Mouse (Mus musculus) embryonic facial prominence, embryonic 14.5 days (tissue): ENCODE results near the gene Trim56. TPM values are rescaled to one million over a fixed set of nuclear protein-coding genes. Genes with fewer than 3 reads are reported as not detected.
"Not testable (repeated sequence)": the region's sequence is repeated elsewhere in the genome, so short reads cannot be mapped to it uniquely, and the experiment has no call there.

Experiments
- ATAC-seq: fragments of 200-750 bp; cut with Nextera tagmentation; 2 replicates; pipeline ENCODE4 v1.8.0; 2017; ENCODE audit warnings: low read depth, moderate number of reproducible peaks, moderate TSS enrichment
- DNase-seq: peaks from one replicate; pipeline ENCODE4 v3.0.0-alpha.2; 2015; ENCODE audit warnings: low spot score
- H3K27ac ChIP-seq: fragments of 300-500 bp; sonication (generic); replicated peaks from 2 replicates; pipeline ENCODE4 v1.5.1; 2014; ENCODE audit warnings: low read depth, mild to moderate bottlenecking, low read length, moderate library complexity
- H3K27me3 ChIP-seq: fragments of 300-500 bp; sonication (generic); replicated peaks from 2 replicates; pipeline ENCODE4 v1.6.1; 2014; ENCODE audit warnings: low read length; ENCODE audit not compliant: control insufficient read depth, insufficient read depth
- H3K36me3 ChIP-seq: fragments of 300-500 bp; sonication (generic); 2 replicates; pipeline ENCODE4 v1.6.1; 2014; ENCODE audit warnings: low read length, mixed read lengths; ENCODE audit not compliant: control insufficient read depth, insufficient read depth
- H3K4me1 ChIP-seq: fragments of 300-500 bp; sonication (generic); 2 replicates; pipeline ENCODE4 v1.6.1; 2014; ENCODE audit warnings: antibody characterized with exemption, low read length; ENCODE audit not compliant: control insufficient read depth, insufficient read depth
- H3K4me2 ChIP-seq: fragments of 300-500 bp; sonication (generic); 2 replicates; pipeline ENCODE4 v1.6.1; 2014; ENCODE audit warnings: low read depth, mild to moderate bottlenecking, low read length, moderate library complexity, mixed read lengths
- H3K4me3 ChIP-seq: fragments of 300-500 bp; sonication (generic); 2 replicates; pipeline ENCODE4 v1.5.1; 2014; ENCODE audit warnings: low read depth, mild to moderate bottlenecking, low read length
- H3K9ac ChIP-seq: fragments of 300-500 bp; sonication (generic); 2 replicates; pipeline ENCODE4 v1.6.1; 2014; ENCODE audit warnings: low read depth, mild to moderate bottlenecking, low read length, moderate library complexity, mixed read lengths
- H3K9me3 ChIP-seq: fragments of 300-500 bp; sonication (generic); 2 replicates; pipeline ENCODE4 v1.6.1; 2016; ENCODE audit warnings: low read length; ENCODE audit not compliant: control insufficient read depth
- WGBS: fragments of 180-500 bp; shearing (Covaris S2); extraction: QIAGEN DNeasy Blood & Tissue Kit; methylation state at CpG from one replicate; pipeline ENCODE4 v1.1.7; 2014; 5-methylcytosine and 5-hydroxymethylcytosine counted together
- polyA plus RNA-seq: library from polyadenylated mRNA; unstranded; fragments of >200 nt; fragmentation: Nextera tagmentation; extraction: Ambion mirVana; gene quantifications from 2 replicates; pipeline ENCODE4 v1.2.1, GENCODE M21; 2014

Trim56 gene
- polyA plus RNA-seq, 1 experiment from 2014 or later = 8.9 TPM

DNA sequence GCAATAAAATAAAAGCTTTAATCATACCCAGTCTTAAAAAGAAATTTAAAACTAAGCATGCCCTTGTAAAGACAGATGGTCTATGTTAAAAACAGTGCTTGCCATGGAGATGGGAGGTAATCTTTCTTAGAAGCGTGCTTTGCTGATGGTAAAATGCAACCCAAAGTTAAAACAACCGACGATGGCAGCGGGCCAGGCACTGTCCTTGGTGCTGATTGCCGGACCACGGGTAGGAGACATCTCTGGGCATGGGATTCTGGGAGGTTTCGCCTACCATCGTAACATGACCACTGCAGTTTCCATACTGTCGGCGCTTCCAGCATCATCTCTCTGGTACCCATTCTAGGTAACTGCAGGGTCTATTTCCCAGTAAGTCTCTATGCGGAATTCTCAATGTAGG, 18.9 kb upstream of the Trim56 start:
- DNase-seq = no peak
- H3K27ac ChIP-seq = no peak overlapping the region
- H3K4me3 ChIP-seq = no peak overlapping the region
- no peak overlapping the region for H3K9ac ChIP-seq
- no peaks in the 10 kb centered on the region for H3K9me3 ChIP-seq
- H3K27me3 ChIP-seq = no peaks in the 10 kb centered on the region
- no peaks in the 10 kb centered on the region for H3K4me1 ChIP-seq
- 26% methylated on average over 11 of the region's 11 CpGs for WGBS
- no peak overlapping the region for H3K4me2 ChIP-seq
- no peak for ATAC-seq
- H3K36me3 ChIP-seq = no peaks in the 10 kb centered on the region

DNA sequence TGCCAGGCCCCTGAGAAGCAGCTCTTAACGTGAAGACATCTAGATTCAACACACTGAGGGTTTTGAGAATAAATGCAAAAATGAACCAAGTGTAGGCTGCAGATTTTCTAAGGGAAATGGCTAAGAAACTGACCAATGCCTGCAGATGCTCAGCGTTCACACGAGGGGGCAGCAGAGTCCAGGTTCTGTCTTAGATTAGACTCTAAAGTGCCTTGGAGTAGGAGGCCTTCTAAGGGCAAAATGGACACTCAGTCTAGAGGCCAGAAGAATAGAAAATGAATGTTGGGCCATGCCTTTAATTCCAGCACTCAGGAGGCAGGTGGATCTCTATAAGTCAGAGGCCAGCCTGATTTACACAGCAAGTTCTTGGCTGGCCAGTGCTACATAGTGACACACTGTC, 15.5 kb upstream of the Trim56 start:
- 4% methylated on average over 3 of the region's 3 CpGs for WGBS
- H3K9me3 ChIP-seq = no peaks in the 10 kb centered on the region
- DNase-seq (peak; percentile 55), ATAC-seq (0 out of 2 replicates have a peak, but pooled peaks have one; percentile 14)
- no peak overlapping the region for H3K4me2 ChIP-seq
- no peak overlapping the region for H3K9ac ChIP-seq
- H3K27me3 ChIP-seq = no peaks in the 10 kb centered on the region
- H3K36me3 ChIP-seq = no peaks in the 10 kb centered on the region
- no peak overlapping the region for H3K4me3 ChIP-seq
- no peaks in the 10 kb centered on the region; the same call in 1 of the 2 replicates for H3K4me1 ChIP-seq
- H3K27ac ChIP-seq = no peak overlapping the region

DNA sequence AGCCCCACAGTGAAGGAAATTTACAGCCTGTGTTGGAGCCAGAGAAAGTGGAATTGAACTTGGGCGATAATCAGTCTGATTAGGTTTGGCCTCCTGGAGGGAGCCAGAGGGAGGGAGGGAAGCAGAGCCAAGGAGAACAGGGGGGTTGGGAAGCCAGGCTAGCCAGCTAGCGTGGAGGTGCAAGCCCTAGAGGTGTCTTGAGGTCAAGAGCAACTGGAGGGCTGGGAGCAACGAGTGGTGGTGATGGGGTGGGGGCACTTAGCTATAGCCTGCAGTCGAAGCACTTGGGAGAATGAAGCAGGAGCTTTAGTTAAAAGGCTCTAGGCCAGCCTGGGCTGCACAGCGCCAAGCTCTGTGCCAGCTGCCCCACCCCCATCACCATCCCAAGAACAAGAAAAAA, 13.3 kb upstream of the Trim56 start:
- no peak overlapping the region for H3K4me3 ChIP-seq
- H3K36me3 ChIP-seq = no peaks in the 10 kb centered on the region
- DNase-seq = no peak
- H3K9me3 ChIP-seq = no peaks in the 10 kb centered on the region
- H3K4me1 ChIP-seq = no peaks in the 10 kb centered on the region; the same call in 1 of the 2 replicates
- 25% methylated on average over 5 of the region's 5 CpGs for WGBS
- no peak overlapping the region for H3K9ac ChIP-seq
- no peaks in the 10 kb centered on the region for H3K27me3 ChIP-seq
- no peak overlapping the region for H3K4me2 ChIP-seq
- no peak overlapping the region for H3K27ac ChIP-seq
- ATAC-seq = peak; percentile 23; the same call in 1 of the 2 replicates

DNA sequence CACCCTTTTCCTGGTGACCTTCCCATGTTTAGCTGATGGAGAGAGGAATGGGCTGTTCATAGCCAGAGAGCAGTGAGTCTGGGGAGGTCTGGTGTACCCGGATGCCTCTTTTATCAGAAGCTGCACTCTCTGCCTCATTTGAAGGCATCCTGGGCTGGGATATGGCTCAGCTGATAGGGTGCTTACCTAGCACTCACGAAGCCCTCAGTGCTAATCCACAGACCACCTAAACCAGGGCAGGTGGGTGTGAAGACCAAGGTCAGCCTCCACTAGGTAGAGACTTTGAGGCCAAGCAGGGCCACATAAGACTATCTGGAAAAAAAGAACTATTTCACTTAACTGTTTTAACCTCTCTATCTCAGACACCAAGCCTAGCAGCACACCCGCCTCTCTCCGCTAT, 7.5 kb upstream of the Trim56 start:
- no peaks in the 10 kb centered on the region for H3K4me1 ChIP-seq
- no peaks in the 10 kb centered on the region for H3K36me3 ChIP-seq
- H3K4me2 ChIP-seq = no peak overlapping the region
- no peaks in the 10 kb centered on the region for H3K9me3 ChIP-seq
- DNase-seq (no peak), ATAC-seq (no peak)
- H3K27me3 ChIP-seq = no peaks in the 10 kb centered on the region
- H3K9ac ChIP-seq = no peak overlapping the region
- no peak overlapping the region for H3K27ac ChIP-seq
- 94% methylated on average over 4 of the region's 4 CpGs for WGBS
- no peak overlapping the region for H3K4me3 ChIP-seq

DNA sequence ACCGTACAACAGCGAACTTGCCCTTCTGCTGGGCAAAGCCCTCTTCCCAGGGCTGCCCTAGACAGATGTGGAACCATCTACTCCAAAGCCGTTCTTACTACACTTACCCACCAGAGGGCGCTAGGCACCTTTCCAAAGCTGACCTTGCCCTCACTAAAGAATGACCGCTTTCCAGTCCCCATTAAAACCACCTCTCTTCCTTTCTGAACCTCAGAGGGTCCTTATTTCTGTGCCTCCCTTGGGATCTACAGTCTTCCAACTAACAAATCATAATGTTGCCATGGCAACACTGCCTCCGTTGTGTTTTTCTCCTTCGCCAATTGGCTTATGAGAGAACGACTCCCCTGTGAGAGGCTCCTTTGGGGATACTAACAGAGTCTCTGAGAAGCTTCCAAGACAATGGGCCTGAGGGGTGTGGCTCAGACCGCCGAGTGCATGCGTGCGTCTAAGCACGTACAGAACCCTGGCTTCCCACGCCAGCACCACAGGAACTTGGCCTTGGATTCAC, 6.7 kb upstream of the Trim56 start:
- Histone ChIP-seq H3K4me1 (no peaks in the 10 kb centered on the region), H3K4me2 (0 out of 2 replicates have a peak overlapping the region, but pooled peaks have one; percentile 6), H3K36me3 (no peaks in the 10 kb centered on the region), H3K9ac (no peak overlapping the region), H3K4me3 (no peak overlapping the region), H3K9me3 (no peaks in the 10 kb centered on the region), H3K27ac (no peak overlapping the region), H3K27me3 (no peaks in the 10 kb centered on the region)
- peak; percentile 89 for ATAC-seq
- 10% methylated on average over 14 of the region's 14 CpGs for WGBS
- DNase-seq = peak; percentile 90

DNA sequence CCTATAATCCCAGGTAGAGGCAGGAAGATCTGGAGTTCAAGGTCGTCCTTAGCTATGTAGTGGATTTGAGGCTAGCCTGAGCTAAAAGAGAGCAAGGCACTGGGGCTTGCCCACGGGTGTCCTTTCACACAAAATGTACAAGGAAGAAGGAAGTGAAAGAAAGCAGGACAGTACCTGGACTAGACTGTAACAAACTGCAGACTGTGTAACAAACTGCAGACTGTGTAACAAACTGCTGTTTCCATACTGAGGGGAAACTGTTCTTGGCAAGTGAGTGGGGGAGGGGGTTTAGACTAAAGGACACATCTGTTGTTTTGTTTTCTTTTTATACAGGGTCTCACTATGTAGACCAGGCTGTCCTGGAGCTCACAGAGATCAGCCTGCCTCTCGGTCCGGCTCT, 5.3 kb upstream of the Trim56 start:
- H3K9me3 ChIP-seq = no peaks in the 10 kb centered on the region
- 0 out of 2 replicates have a peak, but pooled peaks cover 3% of the 10 kb centered on the region for H3K4me1 ChIP-seq
- no peaks in the 10 kb centered on the region for H3K36me3 ChIP-seq
- no peak overlapping the region for H3K4me2 ChIP-seq
- H3K4me3 ChIP-seq = no peak overlapping the region
- H3K27me3 ChIP-seq = no peaks in the 10 kb centered on the region
- H3K27ac ChIP-seq = no peak overlapping the region
- H3K9ac ChIP-seq = no peak overlapping the region
- 67% methylated on average over 4 of the region's 4 CpGs for WGBS
- ATAC-seq = no peak
- no peak for DNase-seq

DNA sequence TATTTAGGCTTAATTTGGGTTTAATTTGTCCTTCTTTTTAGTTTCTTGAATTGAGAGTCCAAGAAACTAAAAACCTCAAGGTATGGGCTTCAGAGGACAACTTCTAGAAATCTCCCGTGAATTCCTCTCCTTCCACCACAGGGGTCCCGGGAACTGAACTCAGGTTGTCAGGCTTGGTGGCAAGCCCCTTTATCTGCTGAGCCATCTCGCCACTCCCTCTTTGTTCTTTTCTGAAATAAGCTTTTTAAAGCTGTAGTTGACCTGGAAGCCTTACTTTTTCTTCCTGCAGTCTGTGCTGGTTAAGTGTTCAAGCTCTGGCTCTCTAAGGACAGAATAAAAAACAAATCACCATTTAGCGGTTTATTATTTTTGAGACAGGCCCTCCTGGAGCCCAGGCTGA, 2.9 kb upstream of the Trim56 start:
- ATAC-seq = no peak
- no peak overlapping the region for H3K4me3 ChIP-seq
- DNase-seq = no peak
- no peak overlapping the region for H3K9ac ChIP-seq
- H3K36me3 ChIP-seq = 0 out of 2 replicates have a peak, but pooled peaks cover 2% of the 10 kb centered on the region
- no peaks in the 10 kb centered on the region for H3K27me3 ChIP-seq
- H3K4me2 ChIP-seq = no peak overlapping the region
- H3K4me1 ChIP-seq = peaks cover 10% of the 10 kb centered on the region; the same call in 1 of the 2 replicates
- WGBS = 71% methylated on average over 4 of the region's 4 CpGs
- H3K27ac ChIP-seq = no peak overlapping the region
- no peaks in the 10 kb centered on the region for H3K9me3 ChIP-seq

DNA sequence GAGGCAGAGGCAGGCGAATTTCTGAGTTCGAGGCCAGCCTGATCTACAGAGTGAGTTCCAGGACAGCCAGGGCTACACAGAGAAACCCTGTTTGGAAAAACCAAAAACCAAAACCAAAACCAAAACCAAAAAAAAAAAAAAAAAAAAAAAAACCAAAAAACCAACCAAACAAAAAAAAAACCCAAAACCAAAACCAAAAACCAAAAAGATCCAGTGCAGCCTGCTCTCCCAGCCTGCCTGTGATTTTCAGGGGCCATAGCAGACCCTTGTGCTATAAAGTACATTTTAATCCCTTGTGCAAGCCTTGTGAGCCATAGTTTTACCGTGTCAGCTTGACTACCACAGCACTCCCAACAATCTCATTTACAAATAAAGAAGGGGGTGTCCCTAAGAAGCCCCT, 2.0 kb upstream of the Trim56 start:
- not testable (repeated sequence) for H3K27ac ChIP-seq, H3K4me3 ChIP-seq, H3K27me3 ChIP-seq, H3K9ac ChIP-seq, H3K4me2 ChIP-seq, H3K9me3 ChIP-seq, ATAC-seq, DNase-seq
- peaks cover 10% of the 10 kb centered on the region; the same call in 1 of the 2 replicates for H3K4me1 ChIP-seq
- WGBS = 86% methylated on average over 3 of the region's 3 CpGs
- peaks cover 11% of the 10 kb centered on the region; the same call in 1 of the 2 replicates for H3K36me3 ChIP-seq

DNA sequence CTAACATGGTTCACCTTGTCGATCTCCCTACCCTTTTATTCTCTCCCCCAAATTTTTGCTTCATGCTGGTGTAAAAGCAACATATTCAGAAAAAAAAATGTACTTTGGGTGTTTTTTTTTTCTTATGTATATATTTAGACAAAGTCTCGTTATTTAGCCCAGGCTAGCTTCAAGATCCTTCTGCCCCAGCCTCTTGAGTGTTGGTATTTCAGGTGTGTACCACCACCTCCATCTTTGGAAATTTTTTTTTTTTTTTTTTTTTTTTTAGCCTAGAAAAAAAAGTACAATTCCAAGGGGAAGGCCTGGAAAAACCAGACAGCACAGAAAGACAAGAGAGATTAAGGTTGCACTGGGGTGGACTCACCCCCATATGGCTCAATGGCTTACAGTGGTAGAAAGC, 978 bp upstream of the Trim56 start:
- peaks cover 10% of the 10 kb centered on the region; the same call in 1 of the 2 replicates for H3K4me1 ChIP-seq
- DNase-seq (no peak), ATAC-seq (no peak)
- H3K9me3 ChIP-seq = no peaks in the 10 kb centered on the region
- H3K4me3 ChIP-seq = no peak overlapping the region
- 86% methylated on average over 2 of the region's 2 CpGs for WGBS
- no peaks in the 10 kb centered on the region for H3K27me3 ChIP-seq
- no peak overlapping the region for H3K9ac ChIP-seq
- no peak overlapping the region for H3K4me2 ChIP-seq
- H3K36me3 ChIP-seq = peaks cover 17% of the 10 kb centered on the region; the same call in 1 of the 2 replicates
- no peak overlapping the region for H3K27ac ChIP-seq
